Mouse (Mus musculus) testis, adult 2 months (tissue): ENCODE data around the gene H2-D1.

Source experiments
- CTCF ChIP-seq: fragments of 200-500 bp; IDR thresholded peaks from 2 replicates; pipeline ENCODE4 v1.5.1; 2012; ENCODE audit warnings: low read depth, mild to moderate bottlenecking, inconsistent platforms, low read length, moderate library complexity; ENCODE audit not compliant: control insufficient read depth, insufficient read depth, insufficient replicate concordance
- POLR2A ChIP-seq: fragments of 200-500 bp; IDR thresholded peaks from 2 replicates; pipeline ENCODE4 v1.6.1; 2012; ENCODE audit warnings: low read depth, mild to moderate bottlenecking, inconsistent platforms, low read length, moderate library complexity; ENCODE audit not compliant: control insufficient read depth

DNA sequence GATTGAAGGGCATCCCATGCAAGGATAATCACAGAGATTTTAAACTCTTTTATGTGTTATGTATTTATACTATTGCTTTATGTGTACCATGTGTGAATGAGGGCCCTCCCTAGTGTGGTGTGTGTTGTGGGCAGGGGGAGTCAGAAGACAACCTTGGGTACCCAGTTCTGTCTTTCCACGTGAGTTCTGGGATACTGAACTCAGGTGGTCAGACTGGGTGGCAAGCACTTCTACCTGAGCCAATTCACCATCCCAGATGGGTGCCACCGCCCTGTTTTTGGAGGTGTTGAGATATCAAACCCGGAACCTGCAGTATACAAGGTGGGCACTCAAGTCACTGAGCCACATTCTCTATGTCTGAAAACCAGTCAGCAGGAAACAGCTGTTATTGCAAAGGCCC is 9.7 kb downstream of the H2-D1 start:
- TF ChIP-seq CTCF (no peak), POLR2A (no peak)
